Mouse (Mus musculus): ENCODE results near the gene Gpr68. TPM values are rescaled to one million over a fixed set of nuclear protein-coding genes. Genes with fewer than 3 reads are reported as not detected.

Gene Gpr68
- total RNA-seq, 1 experiment from 2014 or later: 1.6 TPM

Other genes with a start within 250 kb of the Gpr68 start
- 7.8 and 11.5 TPM in 2 replicates for gene Rps6ka5, start 181.2 kb downstream of the Gpr68 start, total RNA-seq (2021)
- 12.6 and 17.2 TPM in 2 replicates for gene Dglucy, start 129.1 kb downstream of the Gpr68 start, total RNA-seq (2021)
- gene Ccdc88c, start 120.9 kb upstream of the Gpr68 start, total RNA-seq (2021): 2.3 and 4.6 TPM in 2 replicates
- 60.1 and 72.7 TPM in 2 replicates for gene Ppp4r3a, start 175.5 kb upstream of the Gpr68 start, total RNA-seq (2021)